Mouse (Mus musculus): ENCODE results near the gene Rbbp6. TPM values are rescaled to one million over a fixed set of nuclear protein-coding genes. Genes with fewer than 3 reads are reported as not detected.
A peak's percentile ranks its signal among the peaks of the same experiment; 100 is the strongest.

The Rbbp6 gene
- polyA plus RNA-seq, 1 experiment from 2014 or later: 27.4 TPM

GRCm38 (mm10) chr7:122949268-122949667 is 16.2 kb upstream of the Rbbp6 start:
- ATAC-seq (ENCODE audit: low FRiP score): no peak
- WGBS: 90% methylated on average over 3 of the region's 3 CpGs

DNA sequence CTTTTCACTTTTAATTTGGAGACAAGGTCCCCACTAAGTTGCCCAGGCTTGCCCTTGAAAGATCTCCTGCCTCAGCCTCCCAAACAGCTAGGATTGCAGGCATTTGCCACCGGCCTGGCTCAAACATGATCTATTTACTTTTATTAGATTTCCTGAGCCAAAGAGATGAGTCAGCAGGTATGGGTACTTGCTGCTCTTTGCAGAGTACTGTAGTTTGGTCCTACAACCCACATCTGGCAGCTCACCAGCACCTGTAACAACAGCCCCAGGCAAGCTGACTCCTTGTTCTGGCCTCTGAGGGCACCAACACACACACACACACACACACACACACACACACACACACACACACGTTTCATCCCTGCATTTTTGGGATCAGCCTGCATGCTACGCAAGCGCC is 14.0 kb upstream of the Rbbp6 start:
- no peaks in the 10 kb centered on the region; the same call in 1 of the 2 replicates for H3K4me1 ChIP-seq (replicated peaks)
- H3K9me3 ChIP-seq: no peaks in the 10 kb centered on the region
- H3K27me3 ChIP-seq: no peaks in the 10 kb centered on the region
- ATAC-seq (ENCODE audit: low FRiP score): no peak
- no peak overlapping the region for H3K4me2 ChIP-seq
- 85% methylated on average over 4 of the region's 4 CpGs for WGBS
- H3K27ac ChIP-seq: no peak overlapping the region
- H3K9ac ChIP-seq: no peak overlapping the region
- no peak overlapping the region for H3K4me3 ChIP-seq
- no peaks in the 10 kb centered on the region for H3K36me3 ChIP-seq

More at GRCm38 (mm10) chr7:122949268-122949667, 16.2 kb upstream of the Rbbp6 start:
- Histone ChIP-seq H3K27ac (no peak overlapping the region), H3K27me3 (no peaks in the 10 kb centered on the region), H3K36me3 (no peaks in the 10 kb centered on the region), H3K4me1 (replicated peaks) (no peaks in the 10 kb centered on the region), H3K4me3 (no peak overlapping the region), H3K9ac (no peak overlapping the region), H3K9me3 (no peaks in the 10 kb centered on the region), H3K4me2 (no peak overlapping the region)

DNA sequence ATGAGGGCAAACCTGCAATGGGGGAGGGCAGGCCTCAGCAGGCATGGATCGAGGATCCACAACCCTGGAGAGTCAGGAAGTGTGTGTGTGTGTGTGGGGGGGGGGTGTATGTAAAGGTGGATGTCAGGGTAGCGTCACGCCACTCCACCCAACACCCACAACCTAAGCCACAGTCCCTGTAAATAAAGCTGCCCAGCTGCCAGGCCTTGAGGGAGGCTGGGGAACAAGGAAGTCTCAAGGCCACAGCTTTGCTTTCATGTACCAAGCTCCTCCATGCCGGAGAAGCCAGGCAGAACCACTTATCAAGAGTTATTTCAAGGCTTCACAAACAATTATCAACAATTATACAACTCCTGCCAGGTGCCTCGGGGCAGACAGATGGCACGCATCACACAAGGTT is 13.4 kb upstream of the Rbbp6 start:
- ATAC-seq (ENCODE audit: low FRiP score): no peak
- H3K27me3 ChIP-seq: no peaks in the 10 kb centered on the region
- H3K9me3 ChIP-seq: no peaks in the 10 kb centered on the region
- H3K36me3 ChIP-seq: no peaks in the 10 kb centered on the region
- no peak overlapping the region for H3K4me2 ChIP-seq
- WGBS: 81% methylated on average over 6 of the region's 6 CpGs
- no peaks in the 10 kb centered on the region; the same call in 1 of the 2 replicates for H3K4me1 ChIP-seq (replicated peaks)
- no peak overlapping the region for H3K9ac ChIP-seq
- H3K4me3 ChIP-seq: no peak overlapping the region
- no peak overlapping the region for H3K27ac ChIP-seq

DNA sequence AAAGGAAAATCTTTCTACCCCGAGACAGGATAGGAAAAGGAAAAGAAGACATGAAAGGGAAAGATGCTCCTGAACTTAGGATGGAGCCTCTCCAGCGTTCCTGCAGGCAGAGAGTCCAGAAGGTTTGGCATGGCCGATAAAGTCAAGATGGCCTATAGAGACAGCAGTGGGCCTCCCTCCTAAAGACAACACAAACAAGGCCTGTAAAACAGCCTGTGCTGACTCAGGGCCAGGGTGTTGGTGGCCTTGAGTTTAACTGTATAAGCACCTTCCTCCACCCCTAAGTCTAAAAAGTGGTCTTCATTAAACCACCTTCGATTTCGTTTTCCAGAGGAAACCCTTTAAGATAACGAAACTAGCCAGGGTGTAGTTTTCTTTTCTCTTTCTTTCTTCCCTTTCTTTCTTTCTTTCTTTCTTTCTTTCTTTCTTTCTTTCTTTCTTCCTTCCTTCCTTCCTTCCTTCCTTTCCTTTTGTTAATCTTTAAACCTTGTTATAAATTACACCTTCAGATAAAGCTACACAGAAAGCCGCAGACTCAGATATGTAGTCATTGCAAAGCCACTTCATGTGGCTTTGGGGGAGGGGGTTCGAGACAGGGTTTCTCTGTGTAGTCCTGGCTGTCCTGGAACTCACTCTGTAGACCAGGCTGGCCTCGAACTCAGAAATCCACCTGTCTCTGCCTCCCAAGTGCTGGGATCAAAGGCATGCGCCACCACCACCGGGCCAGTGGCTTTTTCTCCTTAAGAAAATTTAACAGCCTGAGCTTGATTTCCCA is 10.8 kb upstream of the Rbbp6 start:
- no peak overlapping the region for H3K9ac ChIP-seq
- no peaks in the 10 kb centered on the region; the same call in 1 of the 2 replicates for H3K4me1 ChIP-seq (replicated peaks)
- ATAC-seq (ENCODE audit: low FRiP score): no peak
- no peak overlapping the region for H3K4me3 ChIP-seq
- H3K27ac ChIP-seq: no peak overlapping the region
- H3K4me2 ChIP-seq: no peak overlapping the region
- no peaks in the 10 kb centered on the region for H3K27me3 ChIP-seq
- WGBS: 87% methylated on average over 11 of the region's 11 CpGs
- no peaks in the 10 kb centered on the region for H3K36me3 ChIP-seq
- no peaks in the 10 kb centered on the region for H3K9me3 ChIP-seq

DNA sequence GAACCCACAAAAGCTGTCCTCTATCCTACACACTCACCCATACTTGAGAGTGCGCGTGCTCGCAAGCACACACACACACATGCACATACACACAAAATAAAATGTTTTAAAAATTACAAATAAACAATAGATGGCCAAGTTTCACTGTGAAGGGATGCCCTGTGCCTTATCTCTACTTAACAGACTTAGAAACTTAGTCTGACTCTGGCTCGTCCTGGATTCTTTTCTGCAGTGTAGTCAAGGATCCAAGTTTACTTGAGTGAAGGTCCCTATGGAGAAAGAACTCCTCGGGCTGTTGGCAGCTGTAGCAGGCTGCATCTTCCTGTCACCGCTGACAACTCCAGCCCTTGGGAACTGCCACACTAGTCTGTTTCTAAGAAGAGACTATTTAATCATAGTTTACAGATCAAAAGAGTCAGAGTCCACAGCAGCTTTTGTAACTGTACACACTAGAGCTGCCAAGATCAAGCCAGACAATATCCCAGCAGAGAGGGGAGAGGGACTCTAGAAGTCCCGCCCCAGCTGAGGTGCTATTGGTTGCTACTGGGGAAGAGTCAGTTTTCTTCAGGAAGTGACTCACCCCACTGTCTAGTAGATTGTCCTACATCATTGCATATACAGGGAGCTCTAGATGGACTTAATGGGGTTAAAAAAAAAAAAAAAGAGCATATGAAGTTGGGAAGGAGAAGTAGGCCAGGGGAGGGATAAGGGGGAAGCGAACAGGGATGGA is 10.1 kb upstream of the Rbbp6 start:
- 82% methylated on average over 8 of the region's 8 CpGs for whole genome bisulfite sequencing
- H3K27me3 ChIP-seq: no peaks in the 10 kb centered on the region
- H3K27ac ChIP-seq: no peak overlapping the region
- H3K36me3 ChIP-seq: no peaks in the 10 kb centered on the region
- H3K9ac ChIP-seq: no peak overlapping the region
- no peaks in the 10 kb centered on the region for H3K9me3 ChIP-seq
- no peak for ATAC-seq (ENCODE audit: low FRiP score)
- H3K4me3 ChIP-seq: no peak overlapping the region
- H3K4me2 ChIP-seq: no peak overlapping the region
- no peaks in the 10 kb centered on the region; the same call in 1 of the 2 replicates for H3K4me1 ChIP-seq (replicated peaks)

DNA sequence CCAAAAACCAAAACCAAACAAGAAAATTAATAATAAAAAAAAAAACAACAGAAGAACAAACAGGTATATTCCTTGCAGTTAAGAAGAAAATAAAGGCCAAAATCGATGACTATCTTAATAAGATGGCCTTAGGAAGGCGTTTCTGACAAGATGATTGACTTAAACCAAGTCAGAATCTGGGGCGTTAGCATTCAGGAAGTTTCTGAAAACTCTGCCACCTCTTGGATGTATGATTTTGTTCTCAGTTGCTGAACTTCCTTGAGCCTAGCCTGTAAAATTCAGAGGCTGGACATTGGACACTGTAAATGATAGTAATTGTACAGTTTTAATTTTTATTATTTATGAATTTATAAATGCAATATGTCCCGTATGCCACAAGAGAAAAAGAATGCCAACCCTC is 3.3 kb downstream of the Rbbp6 start:
- H3K4me2 ChIP-seq: peak overlapping the region; percentile 98
- 63% methylated on average over 4 of the region's 4 CpGs for WGBS

DNA sequence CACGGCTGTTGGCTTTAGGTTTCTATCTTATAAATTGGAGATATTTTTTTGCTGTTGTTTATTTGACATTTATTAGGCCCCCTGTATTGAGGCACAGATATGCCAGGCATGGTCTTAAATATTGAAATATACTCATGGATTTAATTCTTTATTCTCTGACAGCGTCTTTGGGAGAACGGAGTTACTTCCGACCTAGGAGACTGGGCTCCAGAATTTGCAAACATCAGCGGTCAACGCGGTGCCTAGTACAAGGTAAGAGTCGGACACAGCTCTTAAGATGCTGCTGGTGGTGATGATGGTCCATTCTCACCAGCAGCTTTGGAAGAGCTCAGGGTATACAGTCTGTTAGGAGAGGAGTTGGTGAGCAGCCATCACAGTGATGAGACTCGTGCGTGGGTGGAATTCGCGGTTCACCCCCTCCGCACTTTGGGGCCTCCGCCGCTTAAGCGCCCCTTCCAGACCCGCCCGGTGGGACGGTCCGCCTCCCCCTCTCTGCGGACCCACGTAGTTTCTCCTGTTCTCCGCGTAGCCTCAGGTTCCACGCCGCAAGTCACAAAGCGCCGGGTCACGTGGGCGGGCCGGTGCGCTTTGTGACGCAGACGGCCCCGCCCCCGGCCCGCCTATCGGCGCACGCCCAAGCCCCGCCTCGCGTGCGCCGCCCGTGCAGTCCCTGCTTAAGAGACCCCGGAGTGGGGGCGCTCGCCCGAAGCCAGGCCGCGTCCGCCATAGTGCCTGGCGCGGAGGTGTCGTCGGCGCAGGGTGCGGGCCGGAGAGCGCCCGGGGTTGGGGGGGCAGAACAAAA is 3.9 kb downstream of the Rbbp6 start:
- peak; percentile 98 for ATAC-seq (ENCODE audit: low FRiP score)
- H3K27ac ChIP-seq: peak overlapping the region; percentile 94
- peak overlapping the region; percentile 98 for H3K4me2 ChIP-seq
- peaks cover 29% of the 10 kb centered on the region for H3K4me1 ChIP-seq (replicated peaks)
- H3K4me3 ChIP-seq: peak overlapping the region; percentile 100
- 2% methylated on average over 62 of the region's 62 CpGs for WGBS
- 0 out of 2 replicates have a peak, but pooled peaks cover 3% of the 10 kb centered on the region for H3K36me3 ChIP-seq
- H3K9me3 ChIP-seq: no peaks in the 10 kb centered on the region
- peak overlapping the region; percentile 100 for H3K9ac ChIP-seq
- no peaks in the 10 kb centered on the region for H3K27me3 ChIP-seq

More for the DNA sequence above, 3.3 kb downstream of the Rbbp6 start:
- 0 out of 2 replicates have a peak, but pooled peaks cover 3% of the 10 kb centered on the region for H3K36me3 ChIP-seq
- H3K27me3 ChIP-seq: no peaks in the 10 kb centered on the region
- H3K4me1 ChIP-seq (replicated peaks): peaks cover 23% of the 10 kb centered on the region
- H3K4me3 ChIP-seq: peak overlapping the region; percentile 100
- no peaks in the 10 kb centered on the region for H3K9me3 ChIP-seq
- H3K27ac ChIP-seq: peak overlapping the region; percentile 86; the same call in 1 of the 2 replicates
- no peak for ATAC-seq (ENCODE audit: low FRiP score)
- no peak overlapping the region for H3K9ac ChIP-seq

- ATAC-seq (ENCODE audit: low FRiP score): peak; percentile 61
- peaks cover 34% of the 10 kb centered on the region for H3K4me1 ChIP-seq (replicated peaks)
- H3K27me3 ChIP-seq: no peaks in the 10 kb centered on the region
- H3K9ac ChIP-seq: peak overlapping the region; percentile 100
- H3K4me2 ChIP-seq: peak overlapping the region; percentile 98
- 0 out of 2 replicates have a peak, but pooled peaks cover 3% of the 10 kb centered on the region for H3K36me3 ChIP-seq
- H3K9me3 ChIP-seq: no peaks in the 10 kb centered on the region
- 0% methylated on average over 49 of the region's 69 CpGs for WGBS
- H3K27ac ChIP-seq: peak overlapping the region; percentile 94
- peak overlapping the region; percentile 100 for H3K4me3 ChIP-seq
Observed at GRCm38 (mm10) chr7:122970119-122970781, 4.8 kb downstream of the Rbbp6 start.

DNA sequence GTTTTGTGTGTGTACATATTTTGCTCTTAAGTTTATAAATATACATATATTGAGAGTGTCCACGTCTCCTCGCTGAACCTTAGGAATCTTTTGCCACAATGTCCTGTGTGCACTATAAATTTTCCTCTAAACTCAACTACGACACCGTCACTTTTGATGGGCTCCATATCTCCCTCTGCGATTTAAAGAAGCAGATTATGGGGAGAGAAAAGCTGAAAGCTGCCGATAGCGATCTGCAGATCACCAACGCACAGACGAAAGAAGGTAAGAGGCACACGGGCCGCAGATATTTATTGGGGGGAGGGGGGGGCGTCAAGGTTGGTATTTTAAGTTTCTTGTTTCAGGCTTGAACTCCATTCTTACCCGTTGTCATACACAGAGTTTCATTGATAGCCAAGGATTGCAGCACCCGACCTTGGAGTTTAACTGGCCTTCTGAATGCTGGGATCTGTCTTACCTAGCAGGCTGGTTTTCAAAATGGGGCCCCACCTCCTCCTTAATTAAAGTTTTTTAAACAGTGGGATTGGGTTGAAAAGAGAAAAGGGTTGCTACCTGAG is 5.5 kb downstream of the Rbbp6 start:
- Histone ChIP-seq H3K9ac (peak overlapping the region; percentile 100), H3K9me3 (no peaks in the 10 kb centered on the region), H3K27me3 (no peaks in the 10 kb centered on the region), H3K4me1 (replicated peaks) (peaks cover 34% of the 10 kb centered on the region), H3K27ac (peak overlapping the region; percentile 94; the same call in 1 of the 2 replicates), H3K36me3 (0 out of 2 replicates have a peak, but pooled peaks cover 3% of the 10 kb centered on the region), H3K4me3 (peak overlapping the region; percentile 100), H3K4me2 (peak overlapping the region; percentile 98)
- WGBS: under 1% methylated on average over 14 of the region's 14 CpGs
- ATAC-seq (ENCODE audit: low FRiP score): no peak

DNA sequence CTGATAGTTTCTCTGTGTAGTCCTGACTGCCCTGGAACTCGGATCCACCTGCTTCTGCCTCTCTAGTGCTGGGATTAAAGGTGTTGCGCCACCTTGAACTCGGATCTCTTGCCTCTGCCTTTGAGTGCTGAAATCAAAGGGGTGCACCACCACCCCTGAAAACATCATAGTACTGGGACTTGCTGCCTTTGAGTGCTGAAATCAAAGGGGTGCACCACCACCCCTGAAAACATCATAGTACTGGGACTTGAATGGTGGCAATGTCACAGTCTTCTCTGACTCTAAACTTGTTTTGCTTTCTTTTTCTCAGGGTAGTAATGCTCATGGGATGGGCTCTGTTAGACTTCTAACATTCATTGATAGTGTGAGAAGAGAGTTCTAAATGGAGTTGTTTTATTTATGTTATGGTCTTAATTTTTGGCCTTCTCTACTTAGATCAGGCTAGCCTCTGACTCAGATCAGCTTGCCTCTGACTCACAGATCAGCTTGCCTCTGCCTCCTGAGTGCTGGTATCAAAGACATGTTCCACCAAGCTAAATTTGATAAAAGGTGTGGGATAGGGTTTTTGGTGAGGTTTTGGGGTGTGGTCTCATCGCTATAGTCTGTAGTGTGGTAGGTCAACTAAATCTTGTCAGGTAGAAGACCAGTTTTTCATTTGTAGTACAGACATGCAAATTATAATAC is 6.7 kb downstream of the Rbbp6 start:
- peak overlapping the region; percentile 100 for H3K4me3 ChIP-seq
- peak overlapping the region; percentile 100 for H3K9ac ChIP-seq
- H3K27me3 ChIP-seq: no peaks in the 10 kb centered on the region
- ATAC-seq (ENCODE audit: low FRiP score): no peak
- H3K4me1 ChIP-seq (replicated peaks): peaks cover 34% of the 10 kb centered on the region
- H3K36me3 ChIP-seq: 0 out of 2 replicates have a peak, but pooled peaks cover 3% of the 10 kb centered on the region
- H3K4me2 ChIP-seq: peak overlapping the region; percentile 98
- no peak overlapping the region for H3K27ac ChIP-seq
- WGBS: 90% methylated on average over 4 of the region's 4 CpGs
- no peaks in the 10 kb centered on the region for H3K9me3 ChIP-seq

DNA sequence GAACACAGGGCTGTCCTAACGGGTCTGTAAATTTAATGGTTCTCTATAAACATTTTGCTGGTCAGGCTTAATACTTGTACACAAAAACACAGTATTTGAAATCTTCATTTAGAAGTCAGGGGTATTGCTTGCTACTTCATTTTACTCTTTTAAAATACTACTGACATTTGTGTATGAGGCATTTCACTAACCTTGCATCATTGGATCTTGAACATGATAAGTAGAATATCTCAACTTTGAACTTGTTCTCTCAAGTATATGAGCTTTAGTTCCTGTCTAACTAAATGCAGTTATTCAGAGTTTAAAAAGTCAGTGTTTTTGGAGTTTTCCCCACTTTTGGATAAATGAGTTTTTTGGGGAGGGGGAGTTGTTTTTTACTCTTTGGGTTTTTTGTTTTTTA is 14.0 kb downstream of the Rbbp6 start:
- peaks cover 14% of the 10 kb centered on the region; the same call in 1 of the 2 replicates for H3K36me3 ChIP-seq
- no peak overlapping the region for H3K4me2 ChIP-seq
- no peak overlapping the region for H3K9ac ChIP-seq
- H3K9me3 ChIP-seq: no peaks in the 10 kb centered on the region
- H3K4me1 ChIP-seq (replicated peaks): peaks cover 4% of the 10 kb centered on the region
- H3K27me3 ChIP-seq: no peaks in the 10 kb centered on the region
- H3K4me3 ChIP-seq: no peak overlapping the region
- H3K27ac ChIP-seq: no peak overlapping the region
- ATAC-seq (ENCODE audit: low FRiP score): no peak
- 86% methylated on average over 1 of the region's 1 CpGs for WGBS
